Mouse (Mus musculus) thymus, adult 2 months (tissue): ENCODE measurements around the gene Anapc2.

Experiments
- CTCF ChIP-seq: fragments of 200-500 bp; IDR thresholded peaks from 2 replicates; pipeline ENCODE4 v1.5.1; 2012; ENCODE audit warnings: mild to moderate bottlenecking, control low read depth, low read length, moderate library complexity, borderline replicate concordance; ENCODE audit not compliant: control insufficient read depth, poor library complexity, insufficient read depth; ENCODE audit errors: extremely low read depth
- POLR2A ChIP-seq: fragments of 200-500 bp; IDR thresholded peaks from 2 replicates; pipeline ENCODE4 v1.6.1; 2012; ENCODE audit warnings: mild to moderate bottlenecking, low read length, control low read depth, moderate library complexity; ENCODE audit not compliant: control insufficient read depth, poor library complexity, insufficient read depth; ENCODE audit errors: extremely low read depth

GRCm38 (mm10) chr2:25231038-25231437, 41.2 kb upstream of the Anapc2 start:
- TF ChIP-seq CTCF (no peak), POLR2A (no peak)
